Mouse (Mus musculus) lung, embryonic 16.5 days (tissue): Measurements from ENCODE around the gene Elavl4. TPM values are rescaled to one million over a fixed set of nuclear protein-coding genes. Genes with fewer than 3 reads are reported as not detected.
A peak's percentile ranks its signal among the peaks of the same experiment; 100 is the strongest.

Source experiments
- ATAC-seq: fragments of 200-750 bp; cut with Nextera tagmentation; 2 replicates; pipeline ENCODE4 v1.8.0; 2017; ENCODE audit warnings: low read depth, mild to moderate bottlenecking, moderate library complexity
- H3K27ac ChIP-seq: fragments of 300-500 bp; sonication (generic); 2 replicates; pipeline ENCODE4 v1.5.1; 2014; ENCODE audit warnings: mild to moderate bottlenecking, control low read depth, low read length
- H3K27me3 ChIP-seq: fragments of 300-500 bp; sonication (generic); 2 replicates; pipeline ENCODE4 v1.6.1; 2014; ENCODE audit warnings: low read depth, low read length, mixed read lengths; ENCODE audit not compliant: control insufficient read depth, insufficient read depth
- H3K36me3 ChIP-seq: fragments of 300-500 bp; sonication (generic); 2 replicates; pipeline ENCODE4 v1.6.1; 2014; ENCODE audit warnings: low read length; ENCODE audit not compliant: control insufficient read depth, insufficient read depth
- H3K4me1 ChIP-seq: fragments of 300-500 bp; sonication (generic); replicated peaks from 2 replicates; pipeline ENCODE4 v1.6.1; 2014; ENCODE audit warnings: low read length, mixed read lengths; ENCODE audit not compliant: control insufficient read depth, insufficient read depth
- H3K4me2 ChIP-seq: fragments of 300-500 bp; sonication (generic); 2 replicates; pipeline ENCODE4 v1.6.1; 2014; ENCODE audit warnings: low read depth, low read length, control low read depth
- H3K4me3 ChIP-seq: fragments of 300-500 bp; sonication (generic); 2 replicates; pipeline ENCODE4 v1.5.1; 2014; ENCODE audit warnings: mild to moderate bottlenecking, low read length, control low read depth
- H3K9ac ChIP-seq: fragments of 300-500 bp; sonication (generic); 2 replicates; pipeline ENCODE4 v1.6.1; 2014; ENCODE audit warnings: low read length, control low read depth
- H3K9me3 ChIP-seq: fragments of 300-500 bp; sonication (generic); 2 replicates; pipeline ENCODE4 v1.6.1; 2016; ENCODE audit warnings: low read length; ENCODE audit not compliant: control insufficient read depth
- WGBS: fragments of 180-500 bp; shearing (Covaris S2); extraction: QIAGEN DNeasy Blood & Tissue Kit; methylation state at CpG from one replicate; pipeline ENCODE4 v1.1.7; 2014; 5-methylcytosine and 5-hydroxymethylcytosine counted together
- polyA plus RNA-seq: library from polyadenylated mRNA; unstranded; fragments of >200 nt; fragmentation: Nextera tagmentation; extraction: Ambion mirVana; gene quantifications from 2 replicates; pipeline ENCODE4 v1.2.1, GENCODE M21; 2015

Elavl4 gene
- polyA plus RNA-seq, 1 experiment from 2014 or later: 3.0 TPM

GRCm38 (mm10) chr4:110285346-110286330 lies 66.1 kb downstream of the Elavl4 start:
- 22% methylated on average over 15 of the region's 15 CpGs for WGBS
- H3K9ac ChIP-seq: no peak overlapping the region
- H3K4me1 ChIP-seq: no peaks in the 10 kb centered on the region
- no peak overlapping the region for H3K4me3 ChIP-seq
- no peaks in the 10 kb centered on the region for H3K9me3 ChIP-seq
- no peak overlapping the region for H3K4me2 ChIP-seq
- no peak for ATAC-seq
- H3K27ac ChIP-seq: no peak overlapping the region
- H3K36me3 ChIP-seq: no peaks in the 10 kb centered on the region
- H3K27me3 ChIP-seq: no peaks in the 10 kb centered on the region

- Histone ChIP-seq H3K9ac (no peak overlapping the region), H3K36me3 (no peaks in the 10 kb centered on the region), H3K4me3 (no peak overlapping the region), H3K4me1 (no peaks in the 10 kb centered on the region), H3K4me2 (no peak overlapping the region), H3K27ac (no peak overlapping the region), H3K9me3 (no peaks in the 10 kb centered on the region), H3K27me3 (no peaks in the 10 kb centered on the region)
- no peak for ATAC-seq
- 73% methylated on average over 3 of the region's 3 CpGs for WGBS
Observed at GRCm38 (mm10) chr4:110284446-110284845, 67.3 kb downstream of the Elavl4 start.

GRCm38 (mm10) chr4:110270046-110270445 lies 81.7 kb downstream of the Elavl4 start:
- 12% methylated on average over 4 of the region's 4 CpGs for WGBS
- H3K9me3 ChIP-seq: no peaks in the 10 kb centered on the region
- H3K4me2 ChIP-seq: no peak overlapping the region
- peak; percentile 51 for ATAC-seq
- H3K36me3 ChIP-seq: no peaks in the 10 kb centered on the region
- no peaks in the 10 kb centered on the region for H3K27me3 ChIP-seq
- H3K9ac ChIP-seq: no peak overlapping the region
- H3K27ac ChIP-seq: no peak overlapping the region
- H3K4me3 ChIP-seq: no peak overlapping the region
- H3K4me1 ChIP-seq: no peaks in the 10 kb centered on the region; the same call in 1 of the 2 replicates

GRCm38 (mm10) chr4:110266804-110267575 lies 84.7 kb downstream of the Elavl4 start:
- Histone ChIP-seq H3K27ac (no peak overlapping the region), H3K4me3 (no peak overlapping the region), H3K4me2 (no peak overlapping the region), H3K9ac (no peak overlapping the region), H3K4me1 (no peaks in the 10 kb centered on the region; the same call in 1 of the 2 replicates), H3K9me3 (no peaks in the 10 kb centered on the region), H3K36me3 (no peaks in the 10 kb centered on the region), H3K27me3 (no peaks in the 10 kb centered on the region)
- WGBS: 30% methylated on average over 9 of the region's 9 CpGs
- no peak for ATAC-seq

GRCm38 (mm10) chr4:110264345-110264943 lies 87.3 kb downstream of the Elavl4 start:
- no peak overlapping the region for H3K4me2 ChIP-seq
- no peaks in the 10 kb centered on the region; the same call in 1 of the 2 replicates for H3K4me1 ChIP-seq
- no peak overlapping the region for H3K9ac ChIP-seq
- no peak overlapping the region for H3K4me3 ChIP-seq
- H3K27ac ChIP-seq: no peak overlapping the region
- no peak for ATAC-seq
- H3K9me3 ChIP-seq: no peaks in the 10 kb centered on the region
- WGBS: 60% methylated on average over 8 of the region's 8 CpGs
- H3K36me3 ChIP-seq: no peaks in the 10 kb centered on the region
- no peaks in the 10 kb centered on the region for H3K27me3 ChIP-seq

- Histone ChIP-seq H3K9me3 (no peaks in the 10 kb centered on the region), H3K4me1 (no peaks in the 10 kb centered on the region), H3K27ac (no peak overlapping the region), H3K4me2 (no peak overlapping the region), H3K9ac (no peak overlapping the region), H3K36me3 (no peaks in the 10 kb centered on the region), H3K4me3 (no peak overlapping the region), H3K27me3 (no peaks in the 10 kb centered on the region)
- no peak for ATAC-seq
- 40% methylated on average over 3 of the region's 3 CpGs for WGBS
Observed at GRCm38 (mm10) chr4:110257360-110257759, 94.3 kb downstream of the Elavl4 start.

GRCm38 (mm10) chr4:110255617-110256016 lies 96.1 kb downstream of the Elavl4 start:
- Histone ChIP-seq H3K27me3 (no peaks in the 10 kb centered on the region), H3K36me3 (no peaks in the 10 kb centered on the region), H3K9ac (no peak overlapping the region), H3K4me1 (no peaks in the 10 kb centered on the region), H3K27ac (no peak overlapping the region), H3K9me3 (no peaks in the 10 kb centered on the region), H3K4me2 (no peak overlapping the region), H3K4me3 (no peak overlapping the region)
- ATAC-seq: no peak
- WGBS: 80% methylated on average over 4 of the region's 4 CpGs

GRCm38 (mm10) chr4:110250055-110250454 lies 101.7 kb downstream of the Elavl4 start:
- Histone ChIP-seq H3K27ac (no peak overlapping the region), H3K9ac (no peak overlapping the region), H3K4me3 (no peak overlapping the region), H3K27me3 (no peaks in the 10 kb centered on the region), H3K4me2 (no peak overlapping the region), H3K4me1 (no peaks in the 10 kb centered on the region), H3K36me3 (no peaks in the 10 kb centered on the region), H3K9me3 (no peaks in the 10 kb centered on the region)
- 57% methylated on average over 3 of the region's 3 CpGs for WGBS
- no peak for ATAC-seq

- Histone ChIP-seq H3K4me3 (no peak overlapping the region), H3K36me3 (no peaks in the 10 kb centered on the region), H3K9ac (no peak overlapping the region), H3K27me3 (no peaks in the 10 kb centered on the region), H3K9me3 (no peaks in the 10 kb centered on the region), H3K27ac (no peak overlapping the region), H3K4me1 (no peaks in the 10 kb centered on the region), H3K4me2 (no peak overlapping the region)
- no peak for ATAC-seq
Observed at GRCm38 (mm10) chr4:110242879-110243278, 108.8 kb downstream of the Elavl4 start.
